Mouse (Mus musculus) C2C12 (cell line): ENCODE data around the gene Mpp3. TPM values are rescaled to one million over a fixed set of nuclear protein-coding genes. Genes with fewer than 3 reads are reported as not detected.
A peak's percentile ranks its signal among the peaks of the same experiment; 100 is the strongest.

Source experiments
- H3K27me3 ChIP-seq: one replicate; pipeline ENCODE4 v1.6.1; 2011; ENCODE audit not compliant: control insufficient read depth, insufficient read depth, insufficient read length
- H3K36me3 ChIP-seq: one replicate; pipeline ENCODE4 v1.6.1; 2011; ENCODE audit not compliant: control insufficient read depth, insufficient read depth
- H3K4me3 ChIP-seq: one replicate; pipeline ENCODE4 v1.5.1; 2011; ENCODE audit warnings: mild to moderate bottlenecking, control low read depth; ENCODE audit not compliant: poor library complexity, insufficient read depth, severe bottlenecking
- H3K79me2 ChIP-seq: one replicate; pipeline ENCODE4 v1.6.1; 2011; ENCODE audit not compliant: control insufficient read depth, insufficient read depth
- H3K79me3 ChIP-seq: one replicate; pipeline ENCODE4 v1.6.1; 2011; ENCODE audit warnings: low read depth, control low read depth
- H3ac ChIP-seq: one replicate; pipeline ENCODE3; 2011; ENCODE audit warnings: low read depth; ENCODE audit not compliant: control insufficient read depth, insufficient read length
- CEBPB ChIP-seq: IDR thresholded peaks from one replicate; pipeline ENCODE4 v1.6.1; 2011; ENCODE audit warnings: low read depth, mild to moderate bottlenecking, control low read depth, moderate library complexity
- CTCF ChIP-seq: IDR thresholded peaks from one replicate; pipeline ENCODE4 v1.5.1; 2011; ENCODE audit not compliant: control insufficient read depth, insufficient read depth, insufficient read length
- FOSL1 ChIP-seq: IDR thresholded peaks from one replicate; pipeline ENCODE4 v1.8.0; 2011; ENCODE audit warnings: mild to moderate bottlenecking, low read length; ENCODE audit not compliant: poor library complexity, insufficient read depth, severe bottlenecking
- MAX ChIP-seq: IDR thresholded peaks from one replicate; pipeline ENCODE4 v1.6.1; 2011; ENCODE audit warnings: mild to moderate bottlenecking, control low read depth
- MYOD1 ChIP-seq: IDR thresholded peaks from one replicate; pipeline ENCODE4 v1.6.1; 2011; ENCODE audit warnings: low read depth; ENCODE audit not compliant: control insufficient read depth, insufficient read length
- MYOG ChIP-seq: IDR thresholded peaks from one replicate; pipeline ENCODE4 v1.6.1; 2011; ENCODE audit not compliant: control insufficient read depth, insufficient read length; ENCODE audit errors: extremely low read depth
- USF1 ChIP-seq: IDR thresholded peaks from one replicate; pipeline ENCODE4 v1.6.1; 2011; ENCODE audit warnings: low read depth, mild to moderate bottlenecking, control low read depth, moderate library complexity
- polyA plus RNA-seq: library from polyadenylated mRNA; unstranded; fragments of >200 nt; fragmentation: generic; extraction: Trizol; gene quantifications from one replicate; pipeline ENCODE4 v1.2.1, GENCODE M21; 2012; ENCODE audit warnings: missing spikeins

Gene Mpp3
- polyA plus RNA-seq, 1 experiment: 0.14 TPM

GRCm38 (mm10) chr11:102042971-102043370 is 14.7 kb upstream of the Mpp3 start:
- Histone ChIP-seq H3K4me3 (no peak overlapping the region), H3K79me3 (no peaks in the 10 kb centered on the region), H3ac (no peak overlapping the region), H3K27me3 (peaks cover 18% of the 10 kb centered on the region), H3K79me2 (no peaks in the 10 kb centered on the region), H3K36me3 (no peaks in the 10 kb centered on the region)
- TF ChIP-seq CEBPB (no peak), MYOG (no peak), USF1 (no peak), FOSL1 (no peak), CTCF (no peak), MAX (no peak), MYOD1 (no peak)

DNA sequence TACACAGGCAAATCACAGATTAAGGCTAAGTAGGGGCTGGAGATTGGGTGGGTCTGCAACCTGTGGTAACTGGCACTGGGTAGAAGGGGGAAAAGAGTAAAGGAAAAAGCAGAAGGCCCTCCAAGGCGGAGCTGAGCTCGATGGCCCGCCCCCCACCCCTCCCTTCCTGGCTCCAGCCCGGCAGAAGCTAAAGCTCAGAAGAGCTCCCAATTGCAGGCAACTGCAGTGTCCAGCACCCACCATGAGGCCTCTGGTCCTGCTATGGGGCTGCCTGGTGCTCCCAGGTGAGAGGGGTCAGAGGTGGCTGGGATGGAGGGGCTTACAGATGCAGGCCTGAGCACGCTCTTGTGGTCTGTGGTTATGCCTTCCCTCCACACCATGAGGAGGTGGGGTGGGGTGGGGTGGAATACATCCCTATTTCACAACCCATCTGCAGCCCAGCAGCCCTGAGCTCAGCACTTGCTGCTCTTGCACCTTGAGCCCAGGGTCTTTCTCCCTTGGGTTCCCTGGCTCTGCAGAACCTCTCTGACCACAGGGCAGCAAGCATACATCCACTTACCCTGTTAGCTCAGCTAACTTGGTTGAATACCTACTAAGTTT is 13.2 kb upstream of the Mpp3 start, which contains the start of gene Cd300lg:
Gene Cd300lg (plus strand): TSS at position 160 of the 600 bp plus-strand sequence.
- no peak within 1 kb of the TSS for H3ac ChIP-seq
- H3K79me3 ChIP-seq: no peaks in the 10 kb centered on the region
- H3K79me2 ChIP-seq: no peaks in the 10 kb centered on the region
- H3K4me3 ChIP-seq: no peak within 1 kb of the TSS
- no peaks in the 10 kb centered on the region for H3K36me3 ChIP-seq
- H3K27me3 ChIP-seq: peaks cover 24% of the 10 kb centered on the region
- no peak for TF ChIP-seq MAX
- TF ChIP-seq MYOG: no peak
- TF ChIP-seq CTCF: no peak
- no peak for TF ChIP-seq FOSL1
- no peak for TF ChIP-seq MYOD1
- TF ChIP-seq USF1: no peak

- Histone ChIP-seq H3K27me3 (peaks cover 26% of the 10 kb centered on the region), H3K79me3 (no peaks in the 10 kb centered on the region), H3ac (no peak overlapping the region), H3K36me3 (no peaks in the 10 kb centered on the region), H3K4me3 (no peak overlapping the region), H3K79me2 (no peaks in the 10 kb centered on the region)
- TF ChIP-seq FOSL1 (no peak), USF1 (no peak), CEBPB (no peak), CTCF (no peak), MYOG (no peak), MYOD1 (no peak), MAX (no peak)
Observed at GRCm38 (mm10) chr11:102040646-102041045, 12.4 kb upstream of the Mpp3 start.

DNA sequence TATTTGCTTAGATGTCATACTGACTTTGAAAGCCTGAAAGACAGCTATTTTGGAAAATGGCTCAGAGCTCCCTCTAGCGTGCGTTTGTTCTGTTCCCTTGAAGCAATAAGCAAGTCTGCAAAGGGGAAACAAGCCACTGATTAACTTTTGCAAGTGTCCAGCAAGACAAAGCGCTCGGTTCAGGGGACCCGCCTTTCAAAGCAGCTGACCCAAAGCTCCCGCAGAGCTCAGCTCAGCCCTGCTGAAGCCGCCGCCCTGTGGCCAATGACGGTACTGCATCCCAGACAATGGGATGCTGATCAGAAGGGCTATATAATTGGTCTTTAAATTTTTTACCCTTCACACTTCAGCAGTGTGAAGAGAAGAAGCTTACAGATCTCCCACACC is 11.9 kb upstream of the Mpp3 start:
- H3ac ChIP-seq: no peak overlapping the region
- no peaks in the 10 kb centered on the region for H3K36me3 ChIP-seq
- H3K79me2 ChIP-seq: no peaks in the 10 kb centered on the region
- no peak for TF ChIP-seq FOSL1
- TF ChIP-seq MAX: no peak
- no peak for TF ChIP-seq CEBPB
- TF ChIP-seq MYOD1: no peak
- TF ChIP-seq USF1: no peak
- TF ChIP-seq CTCF: peak; percentile 73
- TF ChIP-seq MYOG: no peak
- H3K79me3 ChIP-seq: no peaks in the 10 kb centered on the region
- H3K27me3 ChIP-seq: peaks cover 26% of the 10 kb centered on the region
- H3K4me3 ChIP-seq: no peak overlapping the region

GRCm38 (mm10) chr11:102039487-102040137 is 11.4 kb upstream of the Mpp3 start:
- no peaks in the 10 kb centered on the region for H3K36me3 ChIP-seq
- H3ac ChIP-seq: no peak overlapping the region
- H3K4me3 ChIP-seq: no peak overlapping the region
- TF ChIP-seq CTCF (no peak), MYOG (no peak), CEBPB (no peak), MAX (no peak), MYOD1 (no peak), USF1 (no peak), FOSL1 (no peak)
- H3K79me3 ChIP-seq: no peaks in the 10 kb centered on the region
- H3K79me2 ChIP-seq: no peaks in the 10 kb centered on the region
- peaks cover 30% of the 10 kb centered on the region for H3K27me3 ChIP-seq

DNA sequence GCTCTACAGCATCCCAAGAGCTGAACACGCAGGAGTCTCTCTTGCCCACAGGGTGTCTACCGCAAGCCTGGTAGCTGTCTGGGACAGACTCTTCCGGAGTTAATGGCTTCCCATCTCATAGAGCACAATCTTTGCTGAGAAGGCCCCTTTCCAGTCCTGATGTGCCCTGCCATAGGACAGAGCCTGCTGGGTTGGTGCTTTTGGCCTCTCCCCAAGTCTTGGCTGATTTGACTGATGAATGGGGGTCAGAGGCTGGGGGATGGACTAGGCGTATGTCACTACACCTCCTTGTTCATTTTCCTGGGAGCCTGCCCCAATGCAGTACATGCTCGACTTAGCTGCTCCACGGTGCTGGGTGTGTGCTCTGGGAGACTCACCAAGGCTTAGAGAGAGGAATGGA is 9.5 kb upstream of the Mpp3 start:
- TF ChIP-seq CEBPB (no peak), CTCF (no peak), FOSL1 (no peak), MYOD1 (no peak), USF1 (no peak), MAX (no peak), MYOG (no peak)

More for the DNA sequence above, 9.5 kb upstream of the Mpp3 start:
- Histone ChIP-seq H3K4me3 (no peak overlapping the region), H3K36me3 (no peaks in the 10 kb centered on the region), H3K27me3 (peaks cover 39% of the 10 kb centered on the region), H3ac (no peak overlapping the region), H3K79me2 (no peaks in the 10 kb centered on the region), H3K79me3 (no peaks in the 10 kb centered on the region)
